Mouse (Mus musculus): Measurements from ENCODE around the gene Wnt1.

DNA sequence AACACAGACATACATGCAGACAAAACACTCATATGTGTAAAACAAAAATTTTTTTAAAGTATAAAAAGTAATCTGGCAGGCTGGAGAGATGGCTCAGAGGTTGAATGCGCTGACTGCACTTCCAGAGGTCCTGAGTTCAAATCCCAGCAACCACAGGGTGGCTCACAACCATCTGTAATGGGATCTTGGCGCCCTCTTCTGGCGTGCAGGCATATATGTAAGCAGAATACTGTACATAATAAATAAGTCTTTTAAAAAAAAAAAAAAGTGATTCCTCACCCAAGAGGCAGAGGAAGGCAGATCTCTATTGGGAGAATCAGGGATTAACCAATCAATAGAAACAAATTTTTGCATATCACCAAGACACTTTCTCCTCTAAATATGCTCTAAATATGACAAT, 33.8 kb downstream of the Wnt1 start:
- TF ChIP-seq POLR2A (IDR thresholded peaks at IDR 0.05; ENCODE audit: low read depth, low read length), result no peak
- TF ChIP-seq CTCF (conservative IDR thresholded peaks at IDR 0.05; ENCODE audit: insufficient read depth, insufficient read length, low read depth, low read length), result 0 out of 2 replicates have a peak, but pooled peaks have one; percentile 13
